Mouse (Mus musculus): ENCODE data around the gene Rpl13a.
A peak's percentile ranks its signal among the peaks of the same experiment; 100 is the strongest.
"Not testable (repeated sequence)": the region's sequence is repeated elsewhere in the genome, so short reads cannot be mapped to it uniquely, and the experiment has no call there.

Rpl13a gene

GRCm38 (mm10) chr7:45135993-45136567, 7.5 kb upstream of the Rpl13a start, which contains the start of the genes Gm45713 and Flt3l:
Gm45713 (minus strand) TSS chr7:45136231.
Flt3l (minus strand) TSS chr7:45136432.
- DNase-seq (ENCODE audit: low read depth, low spot score), result peak; percentile 61

GRCm38 (mm10) chr7:45135370-45135769, 6.8 kb upstream of the Rpl13a start:
- DNase-seq (ENCODE audit: low read depth, low spot score), result no peak

GRCm38 (mm10) chr7:45134544-45135026, 6.0 kb upstream of the Rpl13a start:
- no peak for DNase-seq (ENCODE audit: low read depth, low spot score)

- DNase-seq (ENCODE audit: low read depth, low spot score), result no peak
Observed at GRCm38 (mm10) chr7:45133446-45134159, 5.0 kb upstream of the Rpl13a start.

- DNase-seq (ENCODE audit: low read depth, low spot score), result no peak
Observed at GRCm38 (mm10) chr7:45131850-45132249, 3.3 kb upstream of the Rpl13a start.

- DNase-seq (ENCODE audit: low read depth, low spot score), result no peak
Observed at GRCm38 (mm10) chr7:45129776-45130512, 1.4 kb upstream of the Rpl13a start.

GRCm38 (mm10) chr7:45129318-45129717, 757 bp upstream of the Rpl13a start:
- no peak for DNase-seq (ENCODE audit: low read depth, low spot score)

GRCm38 (mm10) chr7:45127700-45128224, 799 bp downstream of the Rpl13a start:
- DNase-seq (ENCODE audit: low read depth, low spot score), result no peak

- no peak for DNase-seq (ENCODE audit: low read depth, low spot score)
Observed at GRCm38 (mm10) chr7:45126844-45127699, 1.5 kb downstream of the Rpl13a start.

- DNase-seq (ENCODE audit: low read depth, low spot score), result no peak
Observed at GRCm38 (mm10) chr7:45126147-45126843, 2.3 kb downstream of the Rpl13a start.

- not testable (repeated sequence) for DNase-seq (ENCODE audit: low read depth, low spot score)
Observed at GRCm38 (mm10) chr7:45125649-45126048, 2.9 kb downstream of the Rpl13a start.

GRCm38 (mm10) chr7:45125144-45125600, 3.4 kb downstream of the Rpl13a start:
- no peak for DNase-seq (ENCODE audit: low read depth, low spot score)

GRCm38 (mm10) chr7:45124224-45125143, 4.1 kb downstream of the Rpl13a start, which contains the start of gene Rps11:
Rps11 (minus strand) TSS chr7:45124439.
- peak; percentile 100 for DNase-seq (ENCODE audit: low read depth, low spot score)

GRCm38 (mm10) chr7:45123186-45123570, 5.4 kb downstream of the Rpl13a start:
- no peak for DNase-seq (ENCODE audit: low read depth, low spot score)

GRCm38 (mm10) chr7:45122561-45123185, 5.9 kb downstream of the Rpl13a start:
- no peak for DNase-seq (ENCODE audit: low read depth, low spot score)

- no peak for DNase-seq (ENCODE audit: low read depth, low spot score)
Observed at GRCm38 (mm10) chr7:45121966-45122365, 6.6 kb downstream of the Rpl13a start.

GRCm38 (mm10) chr7:45121404-45121803, 7.2 kb downstream of the Rpl13a start:
- no peak for DNase-seq (ENCODE audit: low read depth, low spot score)

GRCm38 (mm10) chr7:45119780-45120709, 8.5 kb downstream of the Rpl13a start:
- DNase-seq (ENCODE audit: low read depth, low spot score), result no peak

Measured in telencephalon, adult 2 months (tissue).